In genomic region chr16:84774003-84774703, GRCm38 (mm10) we compare ENCODE assay signal across 7 mouse cellular contexts. TPM values are rescaled to one million over a fixed set of nuclear protein-coding genes. Genes with fewer than 3 reads are reported as not detected.
A peak's percentile ranks its signal among the peaks of the same experiment; 100 is the strongest.
DNase-seq lines count a peak whose midpoint lies in the region; ATAC-seq and TF ChIP-seq lines count a peak whose summit lies in the region.

Jam2 (plus strand) TSS chr16:84774123.

- no peaks in the 10 kb centered on the region for H3K9me3 ChIP-seq in embryonic facial prominence, embryonic 12.5 days
- H3K9me3 ChIP-seq in limb, embryonic 11.5 days (ENCODE audit: control insufficient read depth, low read length), result no peaks in the 10 kb centered on the region
- H3K9me3 ChIP-seq in midbrain, embryonic 11.5 days (ENCODE audit: control insufficient read depth, low read length), result no peaks in the 10 kb centered on the region

- H3K79me2 ChIP-seq in heart, adult 2 months (replicated peaks; ENCODE audit: control insufficient read depth, insufficient read depth, low read length), result no peaks in the 10 kb centered on the region; the same call in none of the 2 replicates

- H3K4me1 ChIP-seq in bone marrow macrophage, adult 2 months (ENCODE audit: control insufficient read depth, insufficient read depth, low read length), result no peaks in the 10 kb centered on the region
- H3K4me1 ChIP-seq in embryonic facial prominence, embryonic 12.5 days, result no peaks in the 10 kb centered on the region
- H3K4me1 ChIP-seq in heart, adult 2 months (ENCODE audit: control insufficient read depth, insufficient read depth, low read length), result peaks cover 7% of the 10 kb centered on the region
- no peaks in the 10 kb centered on the region for H3K4me1 ChIP-seq in limb, embryonic 11.5 days (ENCODE audit: control insufficient read depth, insufficient read depth, low read length)
- peaks cover 3% of the 10 kb centered on the region; the same call in 1 of the 2 replicates for H3K4me1 ChIP-seq in midbrain, embryonic 11.5 days (ENCODE audit: control insufficient read depth, insufficient read depth, low read length)

- peaks cover 8% of the 10 kb centered on the region for H3K27me3 ChIP-seq in embryonic facial prominence, embryonic 12.5 days
- H3K27me3 ChIP-seq in heart, adult 2 months (ENCODE audit: control insufficient read depth, insufficient read depth, low read length), result no peaks in the 10 kb centered on the region
- peaks cover 11% of the 10 kb centered on the region; the same call in 1 of the 2 replicates for H3K27me3 ChIP-seq in limb, embryonic 11.5 days (ENCODE audit: control insufficient read depth, insufficient read depth, low read length)
- no peaks in the 10 kb centered on the region for H3K27me3 ChIP-seq in midbrain, embryonic 11.5 days (ENCODE audit: control insufficient read depth, insufficient read depth, low read length)

- no peak within 1 kb of the TSS for H3K27ac ChIP-seq in bone marrow macrophage, adult 2 months (ENCODE audit: insufficient read depth, low read depth, low read length)
- peak within 1 kb of the TSS; percentile 43; the same call in 1 of the 2 replicates for H3K27ac ChIP-seq in embryonic facial prominence, embryonic 12.5 days
- peak within 1 kb of the TSS; percentile 90 for H3K27ac ChIP-seq in heart, adult 2 months
- no peak within 1 kb of the TSS for H3K27ac ChIP-seq in limb, embryonic 11.5 days (replicated peaks; ENCODE audit: low read depth, low read length)
- H3K27ac ChIP-seq in midbrain, embryonic 11.5 days (ENCODE audit: low read depth, low read length), result peak within 1 kb of the TSS; percentile 99

- TF ChIP-seq CTCF in bone marrow macrophage, adult 2 months (IDR thresholded peaks at IDR 0.05; ENCODE audit: low read depth, low read length), result no peak
- TF ChIP-seq CTCF in heart, adult 2 months (IDR thresholded peaks at IDR 0.05), result peak; percentile 20

- no peaks in the 10 kb centered on the region for H3K36me3 ChIP-seq in embryonic facial prominence, embryonic 12.5 days
- H3K36me3 ChIP-seq in heart, adult 2 months (ENCODE audit: control insufficient read depth, insufficient read depth, low read length), result peaks cover 16% of the 10 kb centered on the region
- H3K36me3 ChIP-seq in limb, embryonic 11.5 days (ENCODE audit: control insufficient read depth, insufficient read depth, low read length), result no peaks in the 10 kb centered on the region
- H3K36me3 ChIP-seq in midbrain, embryonic 11.5 days (ENCODE audit: control insufficient read depth, insufficient read depth, low read length), result peaks cover 5% of the 10 kb centered on the region; the same call in 1 of the 2 replicates

- WGBS in embryonic facial prominence, embryonic 12.5 days, result 1% methylated on average over 43 of the region's 43 CpGs
- WGBS in heart, adult 2 months, result under 1% methylated on average over 43 of the region's 43 CpGs
- WGBS in limb, embryonic 11.5 days, result under 1% methylated on average over 43 of the region's 43 CpGs
- under 1% methylated on average over 42 of the region's 43 CpGs for WGBS in midbrain, embryonic 11.5 days

- peak within 1 kb of the TSS; percentile 55 for H3K4me3 ChIP-seq in bone marrow macrophage, adult 2 months (ENCODE audit: insufficient read depth, low read length)
- H3K4me3 ChIP-seq in embryonic facial prominence, embryonic 12.5 days, result peak within 1 kb of the TSS; percentile 69
- peak within 1 kb of the TSS; percentile 90 for H3K4me3 ChIP-seq in heart, adult 2 months
- H3K4me3 ChIP-seq in limb, embryonic 11.5 days (ENCODE audit: low read depth, low read length), result peak within 1 kb of the TSS; percentile 61
- H3K4me3 ChIP-seq in midbrain, embryonic 11.5 days (ENCODE audit: low read depth, low read length), result peak within 1 kb of the TSS; percentile 77

- peak; percentile 86 for ATAC-seq in embryonic facial prominence, embryonic 12.5 days (ENCODE audit: insufficient number of reproducible peaks, insufficient read depth, low FRiP score, low TSS enrichment)
- ATAC-seq in limb, embryonic 11.5 days (ENCODE audit: insufficient number of reproducible peaks, low FRiP score, low TSS enrichment, low read depth), result peak; percentile 81
- ATAC-seq in midbrain, embryonic 11.5 days (ENCODE audit: low FRiP score), result peak; percentile 90

- peak within 1 kb of the TSS; percentile 97 for H3K4me2 ChIP-seq in embryonic facial prominence, embryonic 12.5 days (replicated peaks)
- H3K4me2 ChIP-seq in limb, embryonic 11.5 days (ENCODE audit: low read depth, severe bottlenecking), result peak within 1 kb of the TSS; percentile 98
- H3K4me2 ChIP-seq in midbrain, embryonic 11.5 days, result peak within 1 kb of the TSS; percentile 54

- peak; percentile 88 to 89 for DNase-seq in heart, adult 2 months
- DNase-seq in kidney, adult 18-20 months, result peak; percentile 59
- peak; percentile 76 for DNase-seq in limb, embryonic 11.5 days (ENCODE audit: low spot score)
- peak; percentile 98 for DNase-seq in midbrain, embryonic 11.5 days (ENCODE audit: low spot score, missing footprints)
- DNase-seq in right cerebral cortex, postnatal 4 days, result peak; percentile 57

- peak; percentile 77 for TF ChIP-seq EP300 in heart, adult 2 months (IDR thresholded peaks at IDR 0.05; ENCODE audit: insufficient read depth, low read depth, low read length)

- no peak for TF ChIP-seq POLR2A in bone marrow macrophage, adult 2 months (IDR thresholded peaks at IDR 0.05; ENCODE audit: borderline replicate concordance, low read depth, low read length)
- peak; percentile 91 for TF ChIP-seq POLR2A in heart, adult 2 months (IDR thresholded peaks at IDR 0.05; ENCODE audit: insufficient read depth, low read depth, low read length)

- H3K9ac ChIP-seq in embryonic facial prominence, embryonic 12.5 days, result peak within 1 kb of the TSS; percentile 43
- H3K9ac ChIP-seq in heart, adult 2 months (ENCODE audit: low read depth, low read length), result peak within 1 kb of the TSS; percentile 91
- H3K9ac ChIP-seq in limb, embryonic 11.5 days (ENCODE audit: low read length), result peak within 1 kb of the TSS; percentile 66
- H3K9ac ChIP-seq in midbrain, embryonic 11.5 days (ENCODE audit: low read length), result peak within 1 kb of the TSS; percentile 95

- intact Hi-C loops in heart, adult 2 months (cut with DNase I), result loop anchor here (2.0 kb wide), 1 partner anchor 61 kb away; the partner anchor contains the start of genes Atp5j and Gabpa

RNA-seq across cellular contexts. Expression of gene Jam2, which starts in this region (rescaled TPM):
- polyA plus RNA-seq in bone marrow macrophage, adult 2 months (2012; ENCODE audit: insufficient read depth, insufficient read length, missing spikeins), result not detected in 2 replicates
- polyA plus RNA-seq in embryonic facial prominence, embryonic 12.5 days (2016; fragmentation: Nextera tagmentation; extraction: Ambion mirVana), result 8.2 and 8.9 TPM in 2 replicates
- 10 to 100 TPM; 77.9 to 81.0 TPM for total RNA-seq in heart, adult 2 months (2021)
- 55.4 and 91.2 TPM in 2 replicates for polyA plus RNA-seq in heart, adult 2 months (2012; rRNA removed)
- polyA plus RNA-seq in limb, embryonic 11.5 days (2014; fragmentation: Nextera tagmentation; extraction: Ambion mirVana), result 2.5 and 2.8 TPM in 2 replicates
- 95.1 and 102 TPM in 2 replicates for polyA plus RNA-seq in midbrain, embryonic 11.5 days (2014; fragmentation: Nextera tagmentation; extraction: Ambion mirVana)

Comparison
In these comparisons a context has a peak if more than half of its experiments do, and no peak if none do; other contexts are left out.
1. H3K27ac ChIP-seq: peak in embryonic facial prominence, embryonic 12.5 days (single experiment), heart, adult 2 months (single experiment) and midbrain, embryonic 11.5 days (single experiment); none in bone marrow macrophage, adult 2 months (single experiment) and limb, embryonic 11.5 days (single experiment).
2. H3K9ac ChIP-seq: peak in every context shown above with its lines; median percentile 95 in midbrain, embryonic 11.5 days; 91 in heart, adult 2 months; 66 in limb, embryonic 11.5 days; 43 in embryonic facial prominence, embryonic 12.5 days.
3. Peak in every context shown above with its lines, with median percentiles within 50 percentile points of each other: H3K4me3 ChIP-seq, ATAC-seq, H3K4me2 ChIP-seq and DNase-seq.